Mouse (Mus musculus): ENCODE measurements around the gene Ttll5. TPM values are rescaled to one million over a fixed set of nuclear protein-coding genes. Genes with fewer than 3 reads are reported as not detected.

The Ttll5 gene
- total and polyA plus RNA-seq, 3 experiments = 7.4 to 18.5 TPM; not detected in 1

GRCm38 (mm10) chr12:85988121-85988520 lies 163.7 kb downstream of the Ttll5 start:
- H3K27me3 ChIP-seq (ENCODE audit: control insufficient read depth in 1 of 2, insufficient read depth in 2 of 2, low read length in 2 of 2) = no peaks in the 10 kb centered on the region
- TF ChIP-seq RAD21 (IDR thresholded peaks at IDR 0.05; ENCODE audit: low read depth, low read length) (no peak), NELFE (IDR thresholded peaks at IDR 0.05; ENCODE audit: low read depth, low read length) (no peak), POLR2A (IDR thresholded peaks at IDR 0.05; ENCODE audit: control insufficient read depth in 1 of 2, insufficient read depth in 1 of 2, low read depth in 1 of 2, low read length in 2 of 2, poor library complexity in 1 of 2) (no peak), NRF1 (IDR thresholded peaks at IDR 0.05; ENCODE audit: insufficient read depth, low read depth, low read length, poor library complexity, severe bottlenecking) (no peak), SIN3A (IDR thresholded peaks at IDR 0.05; ENCODE audit: low read length) (no peak), GABPA (IDR thresholded peaks at IDR 0.05; ENCODE audit: low read depth, low read length) (no peak), UBTF (IDR thresholded peaks at IDR 0.05; ENCODE audit: borderline replicate concordance, insufficient read depth, low read depth, low read length) (no peak), ZC3H11A (IDR thresholded peaks at IDR 0.05; ENCODE audit: low read depth, low read length) (no peak), CHD2 (IDR thresholded peaks at IDR 0.05; ENCODE audit: low read length) (no peak)

GRCm38 (mm10) chr12:85988818-85989377 lies 164.4 kb downstream of the Ttll5 start:
- no peaks in the 10 kb centered on the region for H3K27me3 ChIP-seq (ENCODE audit: control insufficient read depth in 1 of 2, insufficient read depth in 2 of 2, low read length in 2 of 2)
- TF ChIP-seq TAL1 (IDR thresholded peaks at IDR 0.05; ENCODE audit: low read length) (no peak), GATA1 (IDR thresholded peaks at IDR 0.05; ENCODE audit: low read depth, low read length) (no peak), MAZ (IDR thresholded peaks at IDR 0.05; ENCODE audit: low read depth, low read length) (no peak), USF1 (IDR thresholded peaks at IDR 0.05; ENCODE audit: low read depth, low read length) (no peak), ELF1 (IDR thresholded peaks at IDR 0.05; ENCODE audit: low read depth, low read length) (no peak), MXI1 (IDR thresholded peaks at IDR 0.05; ENCODE audit: low read depth, low read length) (no peak)
- H3K79me2 ChIP-seq (ENCODE audit: control insufficient read depth, insufficient read depth, low read length, poor library complexity) = no peaks in the 10 kb centered on the region
- H3K9ac ChIP-seq (ENCODE audit: control insufficient read depth, low read depth, low read length, poor library complexity, severe bottlenecking) = no peak overlapping the region
- H3K4me3 ChIP-seq (ENCODE audit: control insufficient read depth in 1 of 2, insufficient read depth in 1 of 2, low read depth in 2 of 2, low read length in 2 of 2) = no peak overlapping the region
- no peaks in the 10 kb centered on the region for H3K36me3 ChIP-seq (ENCODE audit: control insufficient read depth in 1 of 2, insufficient read depth in 2 of 2, low read length in 2 of 2)
- H3K9me3 ChIP-seq (replicated peaks; ENCODE audit: insufficient read depth, low read length) = no peaks in the 10 kb centered on the region
- no peak overlapping the region for H3K27ac ChIP-seq (ENCODE audit: control insufficient read depth, low read depth, low read length)
- no peak for DNase-seq (ENCODE audit: low read depth, low spot score)
- no peaks in the 10 kb centered on the region for H3K4me1 ChIP-seq (ENCODE audit: control insufficient read depth in 1 of 2, insufficient read depth in 2 of 2, low read length in 2 of 2)

More at GRCm38 (mm10) chr12:85988121-85988520, 163.7 kb downstream of the Ttll5 start:
- H3K4me1 ChIP-seq (ENCODE audit: control insufficient read depth in 1 of 2, insufficient read depth in 2 of 2, low read length in 2 of 2) = no peaks in the 10 kb centered on the region
- no peaks in the 10 kb centered on the region for H3K9me3 ChIP-seq (replicated peaks; ENCODE audit: insufficient read depth, low read length)
- H3K9ac ChIP-seq (ENCODE audit: control insufficient read depth, low read depth, low read length, poor library complexity, severe bottlenecking) = no peak overlapping the region
- H3K4me3 ChIP-seq (ENCODE audit: control insufficient read depth in 1 of 2, insufficient read depth in 1 of 2, low read depth in 2 of 2, low read length in 2 of 2) = no peak overlapping the region
- no peak for DNase-seq (ENCODE audit: low read depth, low spot score)
- H3K36me3 ChIP-seq (ENCODE audit: control insufficient read depth in 1 of 2, insufficient read depth in 2 of 2, low read length in 2 of 2) = no peaks in the 10 kb centered on the region
- H3K27ac ChIP-seq (ENCODE audit: control insufficient read depth, low read depth, low read length) = no peak overlapping the region
- H3K79me2 ChIP-seq (ENCODE audit: control insufficient read depth, insufficient read depth, low read length, poor library complexity) = no peaks in the 10 kb centered on the region
